ENCODE assay signal across 8 mouse cellular contexts in the genomic region with DNA sequence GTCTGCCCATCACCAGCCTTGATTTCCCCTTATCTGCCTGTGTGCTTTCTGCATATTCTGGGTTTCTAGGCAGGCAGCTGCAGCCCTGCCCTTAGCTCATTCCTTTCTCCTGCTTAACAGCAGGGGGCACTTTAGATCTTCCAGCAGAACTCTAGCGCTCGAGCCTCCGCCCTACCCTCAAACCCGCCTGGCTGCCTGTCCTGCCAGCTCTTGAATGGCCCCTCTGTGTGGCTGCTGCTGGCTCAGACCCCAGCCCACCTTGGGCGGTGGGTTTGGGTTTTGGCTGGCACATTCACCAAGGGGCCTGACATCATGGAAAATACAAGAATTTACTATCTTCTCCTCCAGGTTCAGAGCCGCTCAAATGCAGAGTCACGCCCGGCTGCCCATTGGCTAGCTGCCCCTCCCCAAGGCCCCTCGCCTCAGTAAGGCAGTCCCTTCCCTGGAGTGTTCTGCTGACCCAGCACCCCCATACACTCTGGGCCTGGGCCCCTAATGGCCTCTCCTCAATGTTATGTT. TPM values are rescaled to one million over a fixed set of nuclear protein-coding genes. Genes with fewer than 3 reads are reported as not detected.
DNase-seq lines count a peak whose midpoint lies in the region; ATAC-seq and TF ChIP-seq lines count a peak whose summit lies in the region.

No protein-coding gene starts in this region.

- TF ChIP-seq CTCF in intestine, postnatal 0 days (IDR thresholded peaks at IDR 0.05; ENCODE audit: low read depth): peak; percentile 82
- peak; percentile 24; the same call in 1 of the 2 replicates for TF ChIP-seq CTCF in olfactory bulb, adult 2 months (IDR thresholded peaks at IDR 0.05; ENCODE audit: insufficient read depth, low read depth, low read length)

- H3K27me3 ChIP-seq in forebrain, embryonic 13.5 days: no peaks in the 10 kb centered on the region
- no peaks in the 10 kb centered on the region for H3K27me3 ChIP-seq in intestine, postnatal 0 days (replicated peaks; ENCODE audit: control insufficient read depth, insufficient read depth, low read length)
- H3K27me3 ChIP-seq in liver, embryonic 11.5 days (replicated peaks; ENCODE audit: control insufficient read depth, insufficient read depth, low read length): 0 out of 2 replicates have a peak, but pooled peaks cover 5% of the 10 kb centered on the region

- peak overlapping the region; percentile 15; the same call in 1 of the 2 replicates for H3K4me2 ChIP-seq in forebrain, embryonic 13.5 days
- H3K4me2 ChIP-seq in intestine, postnatal 0 days (replicated peaks; ENCODE audit: low read depth): no peak overlapping the region; the same call in 1 of the 2 replicates
- H3K4me2 ChIP-seq in liver, embryonic 11.5 days: no peak overlapping the region

- WGBS in forebrain, embryonic 13.5 days: 10% methylated on average over 9 of the region's 9 CpGs
- WGBS in intestine, postnatal 0 days: 32% methylated on average over 9 of the region's 9 CpGs
- 35% methylated on average over 9 of the region's 9 CpGs for WGBS in liver, embryonic 11.5 days
- 17% methylated on average over 9 of the region's 9 CpGs for WGBS in olfactory bulb, adult 2 months

- no peaks in the 10 kb centered on the region for H3K36me3 ChIP-seq in forebrain, embryonic 13.5 days (ENCODE audit: poor library complexity, severe bottlenecking)
- H3K36me3 ChIP-seq in intestine, postnatal 0 days (ENCODE audit: control insufficient read depth, insufficient read depth): peaks cover 48% of the 10 kb centered on the region
- no peaks in the 10 kb centered on the region for H3K36me3 ChIP-seq in liver, embryonic 11.5 days (ENCODE audit: control insufficient read depth, insufficient read depth, low read length)

- peak; percentile 64 for DNase-seq in adrenal gland, postnatal 14 days
- DNase-seq in adrenal gland, postnatal 4 days (ENCODE audit: low spot score in 2 of 2): no peak
- peak; percentile 18 for DNase-seq in MN1 (ENCODE audit: low spot score)
- peak; percentile 54 for DNase-seq in liver, embryonic 11.5 days (ENCODE audit: low spot score)
- DNase-seq in spleen, postnatal 14 days (ENCODE audit: low spot score in 2 of 2): no peak

- H3K9me3 ChIP-seq in forebrain, embryonic 13.5 days (replicated peaks): no peaks in the 10 kb centered on the region
- H3K9me3 ChIP-seq in intestine, postnatal 0 days (ENCODE audit: control insufficient read depth): no peaks in the 10 kb centered on the region
- H3K9me3 ChIP-seq in liver, embryonic 11.5 days (ENCODE audit: control insufficient read depth, low read length): no peaks in the 10 kb centered on the region

- H3K4me3 ChIP-seq in forebrain, embryonic 13.5 days: no peak overlapping the region
- no peak overlapping the region for H3K4me3 ChIP-seq in intestine, postnatal 0 days (ENCODE audit: low read depth, low read length)
- H3K4me3 ChIP-seq in liver, embryonic 11.5 days (ENCODE audit: low read depth, low read length): no peak overlapping the region
- no peak overlapping the region for H3K4me3 ChIP-seq in olfactory bulb, adult 2 months (ENCODE audit: insufficient read depth, low read depth, low read length)

- no peak overlapping the region; the same call in 1 of the 2 replicates for H3K27ac ChIP-seq in forebrain, embryonic 13.5 days
- peak overlapping the region; percentile 35; the same call in 1 of the 2 replicates for H3K27ac ChIP-seq in intestine, postnatal 0 days (ENCODE audit: low read depth, low read length)
- H3K27ac ChIP-seq in liver, embryonic 11.5 days (ENCODE audit: low read depth, low read length): no peak overlapping the region
- no peak overlapping the region for H3K27ac ChIP-seq in olfactory bulb, adult 2 months (ENCODE audit: insufficient read depth, low read depth, low read length)

- no peak for TF ChIP-seq POLR2A in olfactory bulb, adult 2 months (IDR thresholded peaks at IDR 0.05; ENCODE audit: insufficient read depth, low read depth, low read length)

- peak overlapping the region; percentile 8; the same call in 1 of the 2 replicates for H3K9ac ChIP-seq in forebrain, embryonic 13.5 days
- no peak overlapping the region for H3K9ac ChIP-seq in intestine, postnatal 0 days (ENCODE audit: low read depth, low read length)
- no peak overlapping the region for H3K9ac ChIP-seq in liver, embryonic 11.5 days (ENCODE audit: low read depth, low read length)

- ATAC-seq in forebrain, embryonic 13.5 days: peak; percentile 80
- ATAC-seq in intestine, postnatal 0 days: peak; percentile 48
- peak; percentile 24; the same call in 1 of the 2 replicates for ATAC-seq in liver, embryonic 11.5 days (replicated peaks; ENCODE audit: low FRiP score)

- peaks cover 25% of the 10 kb centered on the region for H3K4me1 ChIP-seq in forebrain, embryonic 13.5 days
- no peaks in the 10 kb centered on the region for H3K4me1 ChIP-seq in intestine, postnatal 0 days (replicated peaks; ENCODE audit: control insufficient read depth, insufficient read depth, low read length)
- peaks cover 13% of the 10 kb centered on the region for H3K4me1 ChIP-seq in liver, embryonic 11.5 days (replicated peaks; ENCODE audit: control insufficient read depth, insufficient read depth, low read length)
- no peaks in the 10 kb centered on the region for H3K4me1 ChIP-seq in olfactory bulb, adult 2 months (ENCODE audit: control insufficient read depth, insufficient read depth, low read length)

RNA-seq across cellular contexts. Expression of gene Tnnt3, which starts 11.2 kb away (rescaled TPM):
- 1.1 and 1.8 TPM in 2 replicates for total RNA-seq in adrenal gland, postnatal 14 days (2021)
- 100 to 1,000 TPM; 118 to 299 TPM for total RNA-seq in adrenal gland, postnatal 4 days (2021)
- 0.28 and 0.77 TPM in 2 replicates for polyA plus RNA-seq in forebrain, embryonic 13.5 days (2015; fragmentation: Nextera tagmentation; extraction: Ambion mirVana)
- 3.0 TPM in 2 replicates for polyA plus RNA-seq in intestine, postnatal 0 days (2015; fragmentation: Nextera tagmentation; extraction: Ambion mirVana)
- polyA plus RNA-seq in liver, embryonic 11.5 days (2014; fragmentation: Nextera tagmentation; extraction: Ambion mirVana): 1.5 and 2.4 TPM in 2 replicates
- not detected in 2 replicates for polyA plus RNA-seq in olfactory bulb, adult 2 months (2012; ENCODE audit: insufficient read depth, insufficient read length, low replicate concordance, missing spikeins)

RNA-seq across cellular contexts. Expression of gene Lsp1, which starts 26.8 kb away (rescaled TPM):
- total RNA-seq in adrenal gland, postnatal 14 days (2021): 20.4 and 52.3 TPM in 2 replicates
- 10 to 100 TPM; 25.1 to 43.0 TPM for total RNA-seq in adrenal gland, postnatal 4 days (2021)
- 4.2 TPM in 2 replicates for polyA plus RNA-seq in forebrain, embryonic 13.5 days (2015; fragmentation: Nextera tagmentation; extraction: Ambion mirVana)
- 55.2 and 61.8 TPM in 2 replicates for polyA plus RNA-seq in intestine, postnatal 0 days (2015; fragmentation: Nextera tagmentation; extraction: Ambion mirVana)
- polyA plus RNA-seq in liver, embryonic 11.5 days (2014; fragmentation: Nextera tagmentation; extraction: Ambion mirVana): 19.2 and 20.7 TPM in 2 replicates
- polyA plus RNA-seq in olfactory bulb, adult 2 months (2012; ENCODE audit: insufficient read depth, insufficient read length, low replicate concordance, missing spikeins): not detected in 2 replicates

RNA-seq across cellular contexts. Expression of gene Mrpl23, which starts 45.1 kb away (rescaled TPM):
- 13.3 and 17.9 TPM in 2 replicates for total RNA-seq in adrenal gland, postnatal 14 days (2021)
- total RNA-seq in adrenal gland, postnatal 4 days (2021): 1 to 10 TPM; 8.2 to 9.5 TPM
- polyA plus RNA-seq in forebrain, embryonic 13.5 days (2015; fragmentation: Nextera tagmentation; extraction: Ambion mirVana): 16.2 and 16.5 TPM in 2 replicates
- polyA plus RNA-seq in intestine, postnatal 0 days (2015; fragmentation: Nextera tagmentation; extraction: Ambion mirVana): 26.7 and 33.0 TPM in 2 replicates
- 20.8 and 22.2 TPM in 2 replicates for polyA plus RNA-seq in liver, embryonic 11.5 days (2014; fragmentation: Nextera tagmentation; extraction: Ambion mirVana)
- polyA plus RNA-seq in olfactory bulb, adult 2 months (2012; ENCODE audit: insufficient read depth, insufficient read length, low replicate concordance, missing spikeins): not detected in 2 replicates

RNA-seq across cellular contexts. Expression of gene Tnni2, which starts 45.8 kb away (rescaled TPM):
- total RNA-seq in adrenal gland, postnatal 14 days (2021): 0.56 and 0.67 TPM in 2 replicates
- 100 to 1,000 TPM in 1 of 2 experiments, 10 to 100 TPM in 1; 79.5 to 219 TPM for total RNA-seq in adrenal gland, postnatal 4 days (2021)
- 0.61 TPM in 1 of 2 replicates, not detected in the other for polyA plus RNA-seq in forebrain, embryonic 13.5 days (2015; fragmentation: Nextera tagmentation; extraction: Ambion mirVana)
- polyA plus RNA-seq in intestine, postnatal 0 days (2015; fragmentation: Nextera tagmentation; extraction: Ambion mirVana): 1.9 and 2.4 TPM in 2 replicates
- polyA plus RNA-seq in liver, embryonic 11.5 days (2014; fragmentation: Nextera tagmentation; extraction: Ambion mirVana): 1.9 and 3.7 TPM in 2 replicates
- polyA plus RNA-seq in olfactory bulb, adult 2 months (2012; ENCODE audit: insufficient read depth, insufficient read length, low replicate concordance, missing spikeins): not detected in 2 replicates

RNA-seq across cellular contexts. Expression of gene Syt8, which starts 52.8 kb away (rescaled TPM):
- total RNA-seq in adrenal gland, postnatal 14 days (2021): not detected in 2 replicates
- total RNA-seq in adrenal gland, postnatal 4 days (2021): not detected
- polyA plus RNA-seq in forebrain, embryonic 13.5 days (2015; fragmentation: Nextera tagmentation; extraction: Ambion mirVana): not detected in 2 replicates
- polyA plus RNA-seq in intestine, postnatal 0 days (2015; fragmentation: Nextera tagmentation; extraction: Ambion mirVana): 0.60 and 1.3 TPM in 2 replicates
- polyA plus RNA-seq in liver, embryonic 11.5 days (2014; fragmentation: Nextera tagmentation; extraction: Ambion mirVana): 0.41 and 0.42 TPM in 2 replicates
- not detected in 2 replicates for polyA plus RNA-seq in olfactory bulb, adult 2 months (2012; ENCODE audit: insufficient read depth, insufficient read length, low replicate concordance, missing spikeins)

Comparison
In these comparisons a context has a peak if more than half of its experiments do, and no peak if none do; other contexts are left out.
1. DNase-seq: peak in adrenal gland, postnatal 14 days (single experiment), MN1 (single experiment) and liver, embryonic 11.5 days (single experiment); none in adrenal gland, postnatal 4 days (0 of 2) and spleen, postnatal 14 days (0 of 2).
2. ATAC-seq: peak in every context shown above with its lines; median percentile 80 in forebrain, embryonic 13.5 days; 48 in intestine, postnatal 0 days; 24 in liver, embryonic 11.5 days.